Mouse (Mus musculus): ENCODE data around the gene BC030867.

DNA sequence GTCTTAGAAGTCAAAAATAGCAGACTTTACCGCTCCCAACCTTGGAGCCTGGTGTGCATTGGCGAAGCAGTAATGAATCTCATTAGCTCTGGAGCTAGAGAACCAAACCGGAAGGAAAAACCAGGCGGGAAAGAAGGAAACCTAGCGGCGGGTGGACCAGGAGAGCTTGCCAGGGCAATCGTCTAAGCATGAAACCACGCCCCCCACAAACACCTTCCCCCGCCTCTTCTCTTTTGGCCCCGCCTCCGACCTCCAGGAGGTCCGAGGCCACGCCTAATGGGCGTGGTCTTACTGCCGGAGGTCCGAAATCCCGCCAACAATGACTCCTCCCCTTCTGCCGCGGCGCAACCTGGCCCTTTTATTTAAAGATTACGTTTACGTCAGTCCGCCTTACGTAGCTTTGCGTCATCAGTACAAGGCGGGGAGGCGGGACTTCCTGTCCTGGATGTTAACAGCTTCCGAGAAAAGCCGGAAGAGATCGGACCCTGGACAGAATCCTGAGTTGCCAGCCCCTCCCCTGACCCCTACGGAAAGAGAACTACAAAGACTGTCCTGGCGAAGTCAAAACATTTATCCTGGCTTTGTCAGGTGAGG lies 35.9 kb downstream of the BC030867 start, which contains the start of gene Tmub2:
- TF ChIP-seq USF2 (IDR thresholded peaks at IDR 0.05; ENCODE audit: borderline replicate concordance in 1 of 2, insufficient read depth in 1 of 2, low read depth in 1 of 2, low read length in 2 of 2): no peak
- no peak for TF ChIP-seq JUND (IDR thresholded peaks at IDR 0.05; ENCODE audit: low read depth, low read length)
- TF ChIP-seq CTCF (IDR thresholded peaks at IDR 0.05 in 2 of 3, conservative IDR thresholded peaks at IDR 0.05 in 1 of 3; ENCODE audit: control insufficient read depth in 1 of 3, insufficient read depth in 1 of 3, low read depth in 2 of 3, low read length in 3 of 3, poor library complexity in 1 of 3, severe bottlenecking in 1 of 3): no peak
- no peak; the same call in none of the 2 replicates for TF ChIP-seq MXI1 (IDR thresholded peaks at IDR 0.05; ENCODE audit: low read depth, low read length)
- no peak for TF ChIP-seq TAL1 (IDR thresholded peaks at IDR 0.05; ENCODE audit: low read length)
- peak; percentile 94 for TF ChIP-seq E2F4 (IDR thresholded peaks at IDR 0.05; ENCODE audit: borderline replicate concordance, low read depth, low read length)
- TF ChIP-seq POLR2A (IDR thresholded peaks at IDR 0.05; ENCODE audit: control insufficient read depth in 1 of 2, insufficient read depth in 1 of 2, low read depth in 1 of 2, low read length in 2 of 2, poor library complexity in 1 of 2): peak in 1 of 2 experiments; percentile 76; a peak in 2 of 4 replicates
- no peak for TF ChIP-seq MAFK (IDR thresholded peaks at IDR 0.05; ENCODE audit: borderline replicate concordance, low read depth, low read length)
- TF ChIP-seq ZKSCAN1 (IDR thresholded peaks at IDR 0.05; ENCODE audit: low read depth, low read length): no peak
- no peak for TF ChIP-seq SMC3 (IDR thresholded peaks at IDR 0.05; ENCODE audit: low read depth, low read length)
- no peak for TF ChIP-seq USF1 (IDR thresholded peaks at IDR 0.05; ENCODE audit: low read depth, low read length)
- TF ChIP-seq ZNF384 (IDR thresholded peaks at IDR 0.05; ENCODE audit: low read depth, low read length): no peak
- peak; percentile 64; the same call in 1 of the 2 replicates for TF ChIP-seq MAX (IDR thresholded peaks at IDR 0.05; ENCODE audit: low read length)
- peak; percentile 91; the same call in 1 of the 2 replicates for TF ChIP-seq GABPA (IDR thresholded peaks at IDR 0.05; ENCODE audit: low read depth, low read length)
